Mouse (Mus musculus): ENCODE measurements around the gene Gm10392. TPM values are rescaled to one million over a fixed set of nuclear protein-coding genes. Genes with fewer than 3 reads are reported as not detected.

Gm10392 gene
- total RNA-seq, 2 experiments from 2014 or later: not detected

DNA sequence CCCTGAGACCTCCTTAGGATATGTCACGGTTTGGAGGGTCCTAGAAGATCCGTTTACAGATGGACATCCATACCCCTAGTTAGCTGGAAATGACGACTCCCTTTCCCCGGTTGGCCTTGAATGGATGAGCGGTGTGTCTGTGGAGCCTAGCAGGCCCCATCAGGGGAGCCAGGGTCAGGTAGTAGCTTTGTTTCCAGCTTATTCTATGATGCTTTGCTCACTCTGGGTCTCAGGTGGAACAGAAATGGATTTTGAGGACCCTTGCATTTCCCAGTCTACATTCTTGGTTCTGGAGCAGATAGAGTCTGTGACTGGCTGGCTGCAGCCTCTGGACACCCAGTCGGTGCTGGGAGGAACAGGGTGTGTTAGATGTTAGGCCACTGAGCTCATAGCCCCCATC is 24.2 kb downstream of the Gm10392 start:
- Histone ChIP-seq H3K27ac (peak overlapping the region; percentile 91), H3K4me3 (peak overlapping the region; percentile 88)
- TF ChIP-seq CTCF (conservative IDR thresholded peaks at IDR 0.05): no peak
- DNase-seq (ENCODE audit: low spot score in 2 of 2): no peak

DNA sequence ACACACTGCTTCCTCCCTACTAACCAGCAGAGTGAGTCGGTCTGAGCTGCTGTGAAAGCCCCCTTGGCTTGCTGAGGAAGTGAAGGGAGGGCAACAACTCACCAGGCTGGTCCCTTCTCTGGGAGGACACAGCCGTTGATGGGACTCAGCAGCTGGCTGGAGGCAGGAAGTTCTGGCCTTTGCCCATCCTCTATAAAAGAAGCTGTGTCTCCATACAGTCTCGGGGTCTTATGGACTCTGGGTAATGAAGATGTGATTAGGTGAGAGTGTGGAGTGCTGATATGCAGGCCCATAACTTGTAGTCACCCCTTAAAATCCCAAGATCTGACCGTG is 24.7 kb downstream of the Gm10392 start:
- peak overlapping the region; percentile 88 for H3K4me3 ChIP-seq
- peak overlapping the region; percentile 91 for H3K27ac ChIP-seq
- TF ChIP-seq CTCF (conservative IDR thresholded peaks at IDR 0.05): no peak
- no peak for DNase-seq (ENCODE audit: low spot score in 2 of 2)

- DNase-seq (ENCODE audit: low spot score in 2 of 2): peak; percentile 65 to 73
- H3K4me3 ChIP-seq: peak within 1 kb of the TSS; percentile 88
- no peak for TF ChIP-seq CTCF (conservative IDR thresholded peaks at IDR 0.05)
- H3K27ac ChIP-seq: peak within 1 kb of the TSS; percentile 95
Measured at GRCm38 (mm10) chr11:77493512-77494343, 25.3 kb downstream of the Gm10392 start, which contains the start of gene Git1. Gene Git1 (plus strand): TSS chr11:77493562.

- Histone ChIP-seq H3K27ac (peak overlapping the region; percentile 95), H3K4me3 (peak overlapping the region; percentile 77)
- TF ChIP-seq CTCF (conservative IDR thresholded peaks at IDR 0.05): peak; percentile 39
- DNase-seq (ENCODE audit: low spot score in 2 of 2): peak; percentile 93 to 95
Measured at GRCm38 (mm10) chr11:77492911-77493332, 26.1 kb downstream of the Gm10392 start.

- no peak for TF ChIP-seq CTCF (conservative IDR thresholded peaks at IDR 0.05)
- peak overlapping the region; percentile 95 for H3K27ac ChIP-seq
- H3K4me3 ChIP-seq: peak overlapping the region; percentile 77
- DNase-seq (ENCODE audit: low spot score in 2 of 2): peak in 1 of 2 experiments; percentile 59
Measured at GRCm38 (mm10) chr11:77492311-77492871, 26.6 kb downstream of the Gm10392 start.

- no peak for DNase-seq (ENCODE audit: low spot score in 2 of 2)
- Histone ChIP-seq H3K4me3 (peak overlapping the region; percentile 77), H3K27ac (peak overlapping the region; percentile 95)
- no peak for TF ChIP-seq CTCF (conservative IDR thresholded peaks at IDR 0.05)
Measured at GRCm38 (mm10) chr11:77491502-77492291, 27.3 kb downstream of the Gm10392 start.

GRCm38 (mm10) chr11:77491123-77491501 is 27.9 kb downstream of the Gm10392 start:
- peak; percentile 98; the same call in 1 of the 2 replicates for TF ChIP-seq CTCF (conservative IDR thresholded peaks at IDR 0.05)

DNA sequence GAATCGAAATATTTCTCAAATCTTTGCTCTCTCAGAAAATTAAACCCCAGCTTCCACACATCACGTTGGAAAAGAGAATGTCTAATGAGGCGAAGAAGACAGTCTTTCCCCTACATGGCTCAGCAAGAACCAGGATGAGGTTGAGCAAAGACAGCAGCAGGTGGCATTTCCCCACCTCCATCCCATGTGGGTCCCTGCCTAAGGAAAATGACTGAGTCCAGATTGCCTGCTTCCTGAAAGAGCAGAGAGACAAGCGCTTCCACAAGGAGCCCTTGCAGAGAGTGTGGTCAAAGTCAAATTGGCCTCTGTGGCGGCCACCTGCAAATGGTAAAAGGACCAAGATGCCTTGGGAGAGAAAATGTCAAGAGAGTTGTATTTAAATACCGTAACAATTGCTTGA is 28.5 kb downstream of the Gm10392 start:
- no peak for TF ChIP-seq CTCF (conservative IDR thresholded peaks at IDR 0.05)
- Histone ChIP-seq H3K4me3 (peak overlapping the region; percentile 77), H3K27ac (peak overlapping the region; percentile 95)
- no peak for DNase-seq (ENCODE audit: low spot score in 2 of 2)

More at GRCm38 (mm10) chr11:77491123-77491501, 27.9 kb downstream of the Gm10392 start:
- peak overlapping the region; percentile 77 for H3K4me3 ChIP-seq
- peak overlapping the region; percentile 95 for H3K27ac ChIP-seq
- peak; percentile 90 to 95 for DNase-seq (ENCODE audit: low spot score in 2 of 2)

GRCm38 (mm10) chr11:77489591-77490235 is 29.3 kb downstream of the Gm10392 start, which contains the start of gene Ankrd13b:
Gene Ankrd13b (minus strand): TSS chr11:77489678.
- H3K27ac ChIP-seq: peak within 1 kb of the TSS; percentile 95
- DNase-seq (ENCODE audit: low spot score in 2 of 2): peak; percentile 71 to 83
- no peak for TF ChIP-seq CTCF (conservative IDR thresholded peaks at IDR 0.05)
- H3K4me3 ChIP-seq: peak within 1 kb of the TSS; percentile 65

- peak overlapping the region; percentile 87 for H3K27ac ChIP-seq
- no peak for TF ChIP-seq CTCF (conservative IDR thresholded peaks at IDR 0.05)
- DNase-seq (ENCODE audit: low spot score in 2 of 2): no peak
- peak overlapping the region; percentile 65 for H3K4me3 ChIP-seq
Measured at GRCm38 (mm10) chr11:77488771-77489581, 30.0 kb downstream of the Gm10392 start.

- DNase-seq (ENCODE audit: low spot score in 2 of 2): peak; percentile 51 to 71
- H3K4me3 ChIP-seq: peak overlapping the region; percentile 65
- peak overlapping the region; percentile 87 for H3K27ac ChIP-seq
- TF ChIP-seq CTCF (conservative IDR thresholded peaks at IDR 0.05): peak; percentile 56
Measured at GRCm38 (mm10) chr11:77486798-77487197, 32.2 kb downstream of the Gm10392 start.

Data from layer of hippocampus, adult 2 months (tissue).